Mouse (Mus musculus) MEL (cell line): ENCODE results near the gene 1700017B05Rik.

Experiments used
- CTCF ChIP-seq, 3 experiments: IDR thresholded peaks in 2 of 3; conservative IDR thresholded peaks in 1 of 3; 2 replicates each; pipeline ENCODE4 v1.5.1; 2011 to 2012; ENCODE audit warnings: low read length in 3 of 3, low read depth in 2 of 3, mild to moderate bottlenecking in 2 of 3, improper control_type of control experiment in 1 of 3, inconsistent platforms in 1 of 3, mixed read lengths in 1 of 3, moderate library complexity in 1 of 3; ENCODE audit not compliant: control insufficient read depth in 1 of 3, insufficient read depth in 1 of 3, poor library complexity in 1 of 3, severe bottlenecking in 1 of 3
- E2F4 ChIP-seq: IDR thresholded peaks from 2 replicates; pipeline ENCODE4 v1.6.1; 2011; ENCODE audit warnings: low read depth, low read length, improper control_type of control experiment, borderline replicate concordance
- EP300 ChIP-seq, 2 experiments: IDR thresholded peaks; 2 replicates each; pipeline ENCODE4 v1.6.1; 2011; ENCODE audit warnings: improper control_type of control experiment in 2 of 2, low read length in 2 of 2, low read depth in 1 of 2, mild to moderate bottlenecking in 1 of 2
- GATA1 ChIP-seq: IDR thresholded peaks from 2 replicates; pipeline ENCODE4 v1.6.1; 2011; ENCODE audit warnings: low read depth, low read length, improper control_type of control experiment
- MAZ ChIP-seq: IDR thresholded peaks from 2 replicates; pipeline ENCODE4 v1.6.1; 2012; ENCODE audit warnings: low read depth, mild to moderate bottlenecking, inconsistent platforms, low read length, improper control_type of control experiment
- MEF2A ChIP-seq: IDR thresholded peaks from 2 replicates; pipeline ENCODE4 v1.6.1; 2014; ENCODE audit warnings: low read depth, mild to moderate bottlenecking, inconsistent platforms, low read length, improper control_type of control experiment; ENCODE audit not compliant: poor library complexity, insufficient replicate concordance, severe bottlenecking; ENCODE audit errors: extremely low read depth
- NRF1 ChIP-seq: IDR thresholded peaks from 2 replicates; pipeline ENCODE4 v1.6.1; 2014; ENCODE audit warnings: low read depth, mild to moderate bottlenecking, inconsistent platforms, low read length, improper control_type of control experiment, moderate library complexity; ENCODE audit not compliant: poor library complexity, insufficient read depth, severe bottlenecking
- POLR2A ChIP-seq, 2 experiments: IDR thresholded peaks; 2 replicates each; pipeline ENCODE4 v1.6.1; 2011 to 2012; ENCODE audit warnings: low read length in 2 of 2, mild to moderate bottlenecking in 2 of 2, control low read depth in 1 of 2, improper control_type of control experiment in 1 of 2, low read depth in 1 of 2, moderate library complexity in 1 of 2; ENCODE audit not compliant: control insufficient read depth in 1 of 2, insufficient read depth in 1 of 2, poor library complexity in 1 of 2
- RCOR1 ChIP-seq: IDR thresholded peaks from 2 replicates; pipeline ENCODE4 v1.6.1; 2012; ENCODE audit warnings: low read depth, mild to moderate bottlenecking, inconsistent platforms, low read length, improper control_type of control experiment
- ZNF384 ChIP-seq: IDR thresholded peaks from 2 replicates; pipeline ENCODE4 v1.6.1; 2012; ENCODE audit warnings: low read depth, mild to moderate bottlenecking, inconsistent platforms, low read length, improper control_type of control experiment

- TF ChIP-seq NRF1 (no peak), POLR2A (IDR thresholded peaks at IDR 0.05; ENCODE audit: control insufficient read depth in 1 of 2, insufficient read depth in 1 of 2, low read depth in 1 of 2, low read length in 2 of 2, poor library complexity in 1 of 2) (no peak), CTCF (IDR thresholded peaks at IDR 0.05 in 2 of 3, conservative IDR thresholded peaks at IDR 0.05 in 1 of 3; ENCODE audit: control insufficient read depth in 1 of 3, insufficient read depth in 1 of 3, low read depth in 2 of 3, low read length in 3 of 3, poor library complexity in 1 of 3, severe bottlenecking in 1 of 3) (no peak), RCOR1 (no peak), GATA1 (no peak), E2F4 (no peak), MAZ (no peak), EP300 (IDR thresholded peaks at IDR 0.05; ENCODE audit: low read depth in 1 of 2, low read length in 2 of 2) (no peak), MEF2A (no peak), ZNF384 (no peak)
These were observed 17.0 kb upstream of the 1700017B05Rik start for GRCm38 (mm10) chr9:57279441-57279840.
